Mouse (Mus musculus) E14TG2a.4 (cell line): ENCODE data around the gene Nbeal2.

ENCODE experiments used
- CTCF ChIP-seq: conservative IDR thresholded peaks from 2 replicates; pipeline ENCODE4 v1.5.1; 2014; ENCODE audit warnings: low read length
- NANOG ChIP-seq: IDR thresholded peaks from 2 replicates; pipeline ENCODE4 v1.6.1; 2014; ENCODE audit warnings: borderline replicate concordance, low read length, mixed read lengths
- POU5F1 ChIP-seq: IDR thresholded peaks from 2 replicates; pipeline ENCODE4 v1.6.1; 2014; ENCODE audit warnings: low read length, borderline replicate concordance

DNA sequence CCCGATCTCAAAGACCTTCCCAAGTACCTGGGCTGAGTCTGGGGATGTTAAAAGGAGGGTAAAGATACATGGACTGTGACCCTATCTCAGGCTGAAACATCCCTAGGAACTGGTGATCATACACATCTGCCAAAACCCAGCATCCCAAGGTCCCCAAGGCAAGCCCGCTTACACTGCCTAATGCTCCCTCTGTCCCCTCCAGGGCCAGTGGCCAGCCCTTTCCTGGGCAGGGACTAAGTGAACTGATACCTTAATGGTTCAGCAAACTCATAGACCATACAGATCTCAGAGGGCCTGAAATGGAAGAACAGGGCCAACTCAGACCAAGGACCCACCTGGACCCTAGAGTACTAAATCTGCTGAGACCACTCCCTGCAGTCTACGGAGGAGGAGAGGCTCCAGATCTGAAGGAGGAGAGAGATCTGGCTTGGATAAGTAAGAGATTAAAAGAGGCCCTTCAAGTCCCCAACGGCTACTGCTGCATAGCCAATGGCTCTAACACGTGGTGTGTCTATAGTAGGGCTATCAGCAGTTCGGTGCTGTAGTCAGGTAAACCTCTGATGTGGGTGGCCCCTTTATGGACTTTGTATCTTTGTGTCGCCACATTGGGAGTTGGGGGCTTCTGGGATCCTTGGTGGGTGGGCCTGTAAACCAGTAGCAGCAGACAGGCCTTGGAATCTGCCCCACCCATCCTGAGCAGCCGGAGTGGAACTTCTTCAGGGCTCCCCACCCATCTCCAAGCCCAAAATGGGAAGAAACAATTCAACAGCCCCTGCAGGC is 30.4 kb downstream of the Nbeal2 start:
- TF ChIP-seq CTCF (no peak), POU5F1 (no peak), NANOG (no peak)
